Mouse (Mus musculus) embryonic facial prominence, embryonic 12.5 days (tissue): ENCODE results near the gene Sprr2a3. TPM values are rescaled to one million over a fixed set of nuclear protein-coding genes. Genes with fewer than 3 reads are reported as not detected.
"Not testable (repeated sequence)": the region's sequence is repeated elsewhere in the genome, so short reads cannot be mapped to it uniquely, and the experiment has no call there.

Experiments used
- ATAC-seq: fragments of 200-750 bp; cut with Nextera tagmentation; 2 replicates; pipeline ENCODE4 v1.8.0; 2017; ENCODE audit not compliant: insufficient number of reproducible peaks, insufficient read depth, low FRiP score, low TSS enrichment
- H3K27ac ChIP-seq: fragments of 300-500 bp; sonication (generic); 2 replicates; pipeline ENCODE4 v1.5.1; 2016; ENCODE audit warnings: mild to moderate bottlenecking
- H3K27me3 ChIP-seq: fragments of 300-500 bp; sonication (generic); 2 replicates; pipeline ENCODE4 v1.6.1; 2016; ENCODE audit warnings: mild to moderate bottlenecking, moderate library complexity
- H3K36me3 ChIP-seq: fragments of 300-500 bp; sonication (generic); 2 replicates; pipeline ENCODE4 v1.6.1; 2016; ENCODE audit warnings: mild to moderate bottlenecking
- H3K4me1 ChIP-seq: fragments of 300-500 bp; sonication (generic); 2 replicates; pipeline ENCODE4 v1.6.1; 2016
- H3K4me2 ChIP-seq: fragments of 300-500 bp; sonication (generic); replicated peaks from 2 replicates; pipeline ENCODE4 v1.6.1; 2016; ENCODE audit warnings: mild to moderate bottlenecking, moderate library complexity
- H3K4me3 ChIP-seq: fragments of 300-500 bp; sonication (generic); 2 replicates; pipeline ENCODE4 v1.5.1; 2016; ENCODE audit warnings: mild to moderate bottlenecking
- H3K9ac ChIP-seq: fragments of 300-500 bp; sonication (generic); 2 replicates; pipeline ENCODE4 v1.6.1; 2016; ENCODE audit warnings: mild to moderate bottlenecking, moderate library complexity
- H3K9me3 ChIP-seq: fragments of 300-500 bp; sonication (generic); 2 replicates; pipeline ENCODE4 v1.6.1; 2016; ENCODE audit warnings: mild to moderate bottlenecking, moderate library complexity
- WGBS: fragments of 180-500 bp; shearing (Covaris S2); methylation state at CpG from one replicate; pipeline ENCODE4 v1.1.7; 2016; 5-methylcytosine and 5-hydroxymethylcytosine counted together
- polyA plus RNA-seq: library from polyadenylated mRNA; unstranded; fragments of >200 nt; fragmentation: Nextera tagmentation; extraction: Ambion mirVana; gene quantifications from 2 replicates; pipeline ENCODE4 v1.2.1, GENCODE M21; 2016

Sprr2a3 gene
- polyA plus RNA-seq, 1 experiment from 2014 or later: not detected

GRCm38 (mm10) chr3:92273504-92273903 is 11.7 kb upstream of the Sprr2a3 start:
- H3K4me2 ChIP-seq, H3K9ac ChIP-seq, H3K4me3 ChIP-seq, H3K27ac ChIP-seq, H3K9me3 ChIP-seq, H3K36me3 ChIP-seq, H3K4me1 ChIP-seq, H3K27me3 ChIP-seq, ATAC-seq: not testable (repeated sequence)

- not testable (repeated sequence) for H3K27me3 ChIP-seq, H3K9ac ChIP-seq, H3K4me1 ChIP-seq, H3K4me2 ChIP-seq, H3K9me3 ChIP-seq, H3K36me3 ChIP-seq, ATAC-seq, H3K4me3 ChIP-seq, H3K27ac ChIP-seq
- WGBS: no CpG with 5 or more reads among the region's 1 CpGs
Measured at GRCm38 (mm10) chr3:92274018-92274417, 11.2 kb upstream of the Sprr2a3 start.

- not testable (repeated sequence) for H3K9me3 ChIP-seq
Measured at GRCm38 (mm10) chr3:92279663-92280062, 5.6 kb upstream of the Sprr2a3 start.

GRCm38 (mm10) chr3:92280963-92281606 is 4.1 kb upstream of the Sprr2a3 start:
- not testable (repeated sequence) for H3K27ac ChIP-seq, ATAC-seq
- WGBS: 92% methylated on average over 5 of the region's 12 CpGs

More at GRCm38 (mm10) chr3:92279663-92280062, 5.6 kb upstream of the Sprr2a3 start:
- not testable (repeated sequence) for H3K4me1 ChIP-seq, H3K27me3 ChIP-seq, H3K36me3 ChIP-seq, H3K4me2 ChIP-seq, H3K9ac ChIP-seq, ATAC-seq, H3K4me3 ChIP-seq, H3K27ac ChIP-seq

GRCm38 (mm10) chr3:92288489-92288888 is 3.3 kb downstream of the Sprr2a3 start:
- WGBS: 74% methylated on average over 5 of the region's 6 CpGs
- not testable (repeated sequence) for H3K9ac ChIP-seq, H3K4me3 ChIP-seq, H3K27ac ChIP-seq, ATAC-seq, H3K36me3 ChIP-seq, H3K4me1 ChIP-seq, H3K27me3 ChIP-seq, H3K9me3 ChIP-seq, H3K4me2 ChIP-seq

More at GRCm38 (mm10) chr3:92280963-92281606, 4.1 kb upstream of the Sprr2a3 start:
- H3K4me2 ChIP-seq, H3K9me3 ChIP-seq, H3K36me3 ChIP-seq, H3K9ac ChIP-seq, H3K27me3 ChIP-seq, H3K4me3 ChIP-seq, H3K4me1 ChIP-seq: not testable (repeated sequence)

- Histone ChIP-seq H3K4me1 (no peaks in the 10 kb centered on the region), H3K36me3 (no peaks in the 10 kb centered on the region), H3K4me3 (no peak overlapping the region), H3K27me3 (no peaks in the 10 kb centered on the region), H3K9ac (no peak overlapping the region), H3K27ac (no peak overlapping the region), H3K9me3 (no peaks in the 10 kb centered on the region), H3K4me2 (no peak overlapping the region)
- ATAC-seq: no peak
- WGBS: 87% methylated on average over 1 of the region's 1 CpGs
Measured at GRCm38 (mm10) chr3:92307406-92307805, 22.2 kb downstream of the Sprr2a3 start.

GRCm38 (mm10) chr3:92316320-92316719 is 31.1 kb downstream of the Sprr2a3 start, which contains the start of gene Sprr2b:
Gene Sprr2b (plus strand): TSS chr3:92316620.
- Histone ChIP-seq H3K4me1 (no peaks in the 10 kb centered on the region), H3K4me2 (no peak within 1 kb of the TSS), H3K9ac (no peak within 1 kb of the TSS), H3K27ac (no peak within 1 kb of the TSS), H3K27me3 (no peaks in the 10 kb centered on the region), H3K4me3 (no peak within 1 kb of the TSS), H3K36me3 (no peaks in the 10 kb centered on the region), H3K9me3 (no peaks in the 10 kb centered on the region)
- no peak for ATAC-seq
- WGBS: 76% methylated on average over 2 of the region's 2 CpGs

- no peak for ATAC-seq
- Histone ChIP-seq H3K36me3 (no peaks in the 10 kb centered on the region), H3K9ac (no peak overlapping the region), H3K27me3 (no peaks in the 10 kb centered on the region), H3K9me3 (no peaks in the 10 kb centered on the region), H3K4me3 (no peak overlapping the region), H3K4me1 (no peaks in the 10 kb centered on the region), H3K27ac (no peak overlapping the region), H3K4me2 (no peak overlapping the region)
- WGBS: 61% methylated on average over 2 of the region's 2 CpGs
Measured at GRCm38 (mm10) chr3:92317384-92317783, 32.2 kb downstream of the Sprr2a3 start.

GRCm38 (mm10) chr3:92336278-92336677 is 51.1 kb downstream of the Sprr2a3 start:
- Histone ChIP-seq H3K4me1 (no peaks in the 10 kb centered on the region), H3K9me3 (no peaks in the 10 kb centered on the region), H3K9ac (no peak overlapping the region), H3K4me3 (no peak overlapping the region), H3K27me3 (no peaks in the 10 kb centered on the region), H3K27ac (no peak overlapping the region), H3K36me3 (no peaks in the 10 kb centered on the region), H3K4me2 (no peak overlapping the region)
- ATAC-seq: no peak
- 83% methylated on average over 1 of the region's 1 CpGs for WGBS

- Histone ChIP-seq H3K27ac (no peak within 1 kb of the TSS), H3K4me2 (no peak within 1 kb of the TSS), H3K4me1 (no peaks in the 10 kb centered on the region), H3K36me3 (no peaks in the 10 kb centered on the region), H3K9ac (no peak within 1 kb of the TSS), H3K27me3 (no peaks in the 10 kb centered on the region), H3K4me3 (no peak within 1 kb of the TSS), H3K9me3 (no peaks in the 10 kb centered on the region)
- 88% methylated on average over 5 of the region's 5 CpGs for WGBS
- ATAC-seq: no peak
Measured at GRCm38 (mm10) chr3:92338840-92339239, 53.6 kb downstream of the Sprr2a3 start, which contains the start of gene Sprr2d. Gene Sprr2d (plus strand): TSS chr3:92339140.
